Mouse (Mus musculus) bone marrow macrophage, adult 2 months (primary cell): ENCODE measurements around the gene Duoxa2. TPM values are rescaled to one million over a fixed set of nuclear protein-coding genes. Genes with fewer than 3 reads are reported as not detected.

Experiments used
- H3K27ac ChIP-seq: 2 replicates; pipeline ENCODE4 v1.5.1; 2012; ENCODE audit warnings: low read depth, low read length; ENCODE audit not compliant: insufficient read depth
- H3K4me1 ChIP-seq: 2 replicates; pipeline ENCODE4 v1.6.1; 2012; ENCODE audit warnings: low read length; ENCODE audit not compliant: control insufficient read depth, insufficient read depth
- H3K4me3 ChIP-seq: 2 replicates; pipeline ENCODE4 v1.5.1; 2012; ENCODE audit warnings: mild to moderate bottlenecking, low read length, moderate library complexity; ENCODE audit not compliant: insufficient read depth
- CTCF ChIP-seq: IDR thresholded peaks from 2 replicates; pipeline ENCODE4 v1.5.1; 2012; ENCODE audit warnings: low read depth, mild to moderate bottlenecking, low read length, moderate library complexity
- POLR2A ChIP-seq: IDR thresholded peaks from 2 replicates; pipeline ENCODE4 v1.6.1; 2012; ENCODE audit warnings: mild to moderate bottlenecking, low read depth, low read length, borderline replicate concordance
- polyA plus RNA-seq: library from polyadenylated mRNA; stranded (reverse); fragments of >200 nt; gene quantifications from 2 replicates; pipeline ENCODE4 v1.2.4, GENCODE M21; 2012; ENCODE audit not compliant: missing spikeins, insufficient read depth, insufficient read length

Duoxa2 gene
- polyA plus RNA-seq, 1 experiment, result not detected

- H3K4me1 ChIP-seq, result peaks cover 18% of the 10 kb centered on the region
- H3K27ac ChIP-seq, result no peak overlapping the region
- TF ChIP-seq POLR2A (no peak), CTCF (no peak)
- no peak overlapping the region for H3K4me3 ChIP-seq
These were observed 6.6 kb downstream of the Duoxa2 start for GRCm38 (mm10) chr2:122305097-122305892.

- Histone ChIP-seq H3K4me1 (peaks cover 12% of the 10 kb centered on the region), H3K4me3 (no peak overlapping the region), H3K27ac (no peak overlapping the region)
- TF ChIP-seq CTCF, result no peak
- TF ChIP-seq POLR2A, result no peak
These were observed 7.5 kb downstream of the Duoxa2 start for GRCm38 (mm10) chr2:122306184-122306583.

DNA sequence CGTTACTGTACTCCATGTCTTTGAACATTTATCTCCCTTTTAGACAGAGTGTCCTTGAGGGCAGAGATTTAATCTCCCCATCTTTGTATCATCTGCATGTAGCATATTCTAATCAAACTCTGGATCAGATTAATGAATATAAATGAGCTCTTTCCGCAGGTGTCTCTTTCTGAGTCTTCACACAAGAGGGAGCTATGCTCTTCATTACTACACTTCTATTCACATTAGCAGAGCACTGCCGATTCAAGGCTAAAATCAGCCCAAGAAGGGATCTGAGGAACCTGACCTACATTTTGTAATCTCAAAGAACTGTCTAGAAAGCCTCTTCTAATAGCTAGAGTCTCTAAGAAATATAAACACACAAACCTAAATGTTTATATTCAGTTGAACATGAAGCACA is 10.9 kb downstream of the Duoxa2 start:
- H3K27ac ChIP-seq, result no peak overlapping the region
- TF ChIP-seq CTCF, result no peak
- no peak for TF ChIP-seq POLR2A
- H3K4me1 ChIP-seq, result peaks cover 12% of the 10 kb centered on the region
- no peak overlapping the region for H3K4me3 ChIP-seq

DNA sequence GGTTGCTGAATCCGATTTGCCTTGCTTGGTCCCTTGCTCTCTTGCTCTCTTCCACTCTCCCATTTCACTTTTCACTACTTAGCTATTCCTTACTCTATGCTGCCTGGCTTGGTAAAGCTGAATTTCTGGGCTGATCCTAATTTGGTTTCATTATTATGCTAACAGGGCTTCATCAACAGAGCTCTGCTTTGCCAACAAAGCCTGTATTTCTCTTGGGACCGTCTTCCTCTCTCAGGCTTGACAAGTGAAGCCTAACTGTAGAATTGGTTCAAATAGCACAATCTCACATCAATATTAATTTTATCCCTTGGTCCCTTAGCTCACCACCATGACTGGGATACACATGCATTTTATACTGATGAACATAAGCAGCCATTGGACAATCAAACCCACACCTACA is 12.9 kb downstream of the Duoxa2 start:
- no peak overlapping the region for H3K4me3 ChIP-seq

DNA sequence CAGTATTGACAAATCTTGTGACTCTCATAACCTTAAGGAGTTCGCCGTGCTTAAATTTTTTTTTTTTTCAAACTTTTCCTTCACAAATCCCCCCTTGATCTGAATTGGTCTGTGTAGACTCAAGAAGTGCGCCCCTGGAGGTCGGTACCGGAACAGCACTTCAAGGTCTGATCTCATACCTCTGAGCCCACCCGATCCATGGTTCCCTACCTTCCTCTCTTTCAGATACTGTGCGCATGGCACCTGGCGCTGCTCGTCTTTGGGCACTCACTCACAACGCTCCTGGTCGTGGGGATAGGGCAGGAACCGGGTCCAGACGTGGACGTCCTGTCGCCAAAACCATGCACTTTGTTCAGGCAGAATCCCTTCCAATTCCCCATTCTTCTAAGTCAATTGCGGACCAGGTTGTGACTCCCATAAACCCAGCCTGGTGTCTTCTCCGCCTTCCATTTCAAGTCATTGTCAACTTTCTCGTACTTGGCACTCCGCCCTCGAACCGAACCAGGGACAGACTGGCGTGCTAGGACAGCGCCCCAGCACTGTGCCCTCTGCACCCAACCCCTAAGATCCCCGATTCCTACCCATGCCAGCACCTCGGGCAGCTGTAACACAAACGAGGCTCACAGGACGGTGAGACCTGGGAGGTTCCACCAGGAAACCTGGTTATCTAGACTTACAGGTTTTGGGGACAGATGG is 14.2 kb downstream of the Duoxa2 start:
- Histone ChIP-seq H3K27ac (no peak overlapping the region), H3K4me3 (peak overlapping the region; percentile 34), H3K4me1 (no peaks in the 10 kb centered on the region)
- TF ChIP-seq CTCF (peak; percentile 58), POLR2A (no peak)

More for the DNA sequence above, 12.9 kb downstream of the Duoxa2 start:
- no peak overlapping the region for H3K27ac ChIP-seq
- TF ChIP-seq POLR2A (no peak), CTCF (no peak)
- no peaks in the 10 kb centered on the region for H3K4me1 ChIP-seq

GRCm38 (mm10) chr2:122313536-122313935 is 14.8 kb downstream of the Duoxa2 start, which contains the start of gene Duoxa1:
Gene Duoxa1 (minus strand): TSS chr2:122313730.
- Histone ChIP-seq H3K4me3 (peak within 1 kb of the TSS; percentile 34), H3K4me1 (no peaks in the 10 kb centered on the region), H3K27ac (no peak within 1 kb of the TSS)
- TF ChIP-seq CTCF, result no peak
- no peak for TF ChIP-seq POLR2A

- TF ChIP-seq POLR2A, result no peak
- TF ChIP-seq CTCF, result no peak
- no peaks in the 10 kb centered on the region for H3K4me1 ChIP-seq
- H3K4me3 ChIP-seq, result no peak within 1 kb of the TSS
- H3K27ac ChIP-seq, result no peak within 1 kb of the TSS
These were observed 16.7 kb downstream of the Duoxa2 start, which contains the start of gene Duox1 for GRCm38 (mm10) chr2:122315372-122315771. Gene Duox1 (plus strand): TSS chr2:122315672.

DNA sequence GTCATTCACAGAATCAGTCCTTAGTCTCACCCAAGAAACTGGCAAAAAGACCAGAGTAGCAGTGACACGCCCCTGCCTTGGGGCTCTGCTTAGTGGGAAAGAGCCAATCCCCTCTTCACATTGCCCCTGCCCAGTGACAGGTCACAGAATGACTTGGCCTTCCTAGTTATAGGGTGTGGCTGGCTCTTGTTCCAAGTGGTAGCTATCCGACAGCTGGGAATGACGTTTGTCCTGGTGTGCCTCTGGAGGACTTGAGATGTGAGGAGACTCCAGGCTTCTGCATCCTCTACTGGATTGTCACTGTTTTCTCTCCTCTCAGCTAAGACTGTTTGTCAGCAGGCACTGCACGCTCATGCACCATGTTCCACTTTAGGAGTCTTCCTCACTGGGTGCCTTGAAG is 18.7 kb downstream of the Duoxa2 start:
- H3K27ac ChIP-seq, result no peak overlapping the region
- TF ChIP-seq CTCF (no peak), POLR2A (no peak)
- H3K4me3 ChIP-seq, result no peak overlapping the region
- H3K4me1 ChIP-seq, result no peaks in the 10 kb centered on the region

GRCm38 (mm10) chr2:122323960-122324359 is 25.3 kb downstream of the Duoxa2 start:
- Histone ChIP-seq H3K27ac (no peak overlapping the region), H3K4me3 (no peak overlapping the region), H3K4me1 (no peaks in the 10 kb centered on the region)
- TF ChIP-seq POLR2A, result no peak
- no peak for TF ChIP-seq CTCF

DNA sequence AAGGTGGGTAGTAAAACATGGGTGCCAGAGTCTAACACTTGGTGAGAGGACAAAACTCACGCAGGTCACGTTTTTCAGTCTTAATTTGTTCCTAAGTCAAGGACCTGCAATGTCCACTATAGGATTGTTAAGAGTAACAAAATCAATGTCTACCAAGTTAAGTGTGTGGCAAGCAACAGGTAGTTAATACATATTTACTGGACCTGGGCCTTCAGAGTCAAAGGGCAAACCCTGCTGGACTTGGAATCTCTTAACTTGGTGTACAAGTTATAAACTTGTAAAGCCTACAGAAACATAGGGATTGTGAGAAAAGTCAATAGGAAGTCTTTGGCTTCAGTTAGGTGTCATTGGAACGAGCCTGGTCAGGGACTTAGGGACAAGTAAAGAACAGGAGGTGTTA is 25.9 kb downstream of the Duoxa2 start:
- Histone ChIP-seq H3K27ac (no peak overlapping the region), H3K4me3 (no peak overlapping the region), H3K4me1 (no peaks in the 10 kb centered on the region)
- TF ChIP-seq POLR2A (no peak), CTCF (no peak)
